Mouse (Mus musculus) forebrain, embryonic 10.5 days (tissue): Measurements from ENCODE around the gene Klra2. TPM values are rescaled to one million over a fixed set of nuclear protein-coding genes. Genes with fewer than 3 reads are reported as not detected.

Experiments
- DNase-seq: peaks from one replicate; pipeline ENCODE4 v3.0.0-alpha.2; 2017; ENCODE audit warnings: low spot score; ENCODE audit errors: extremely low spot score
- H3K27ac ChIP-seq: fragments of 300-500 bp; sonication (generic); 2 replicates; pipeline ENCODE4 v1.5.1; 2016; ENCODE audit warnings: mild to moderate bottlenecking
- H3K27me3 ChIP-seq: fragments of 300-500 bp; sonication (generic); 2 replicates; pipeline ENCODE4 v1.6.1; 2016; ENCODE audit warnings: mild to moderate bottlenecking; ENCODE audit not compliant: poor library complexity, severe bottlenecking
- H3K36me3 ChIP-seq: fragments of 300-500 bp; sonication (generic); replicated peaks from 2 replicates; pipeline ENCODE4 v1.6.1; 2016; ENCODE audit warnings: mild to moderate bottlenecking, moderate library complexity
- H3K4me1 ChIP-seq: fragments of 300-500 bp; sonication (generic); 2 replicates; pipeline ENCODE4 v1.6.1; 2016
- H3K4me3 ChIP-seq: fragments of 300-500 bp; sonication (generic); 2 replicates; pipeline ENCODE4 v1.5.1; 2016; ENCODE audit warnings: mild to moderate bottlenecking, moderate library complexity
- H3K9me3 ChIP-seq: fragments of 300-500 bp; sonication (generic); 2 replicates; pipeline ENCODE4 v1.6.1; 2016; ENCODE audit warnings: mild to moderate bottlenecking, moderate library complexity
- WGBS: fragments of 180-500 bp; shearing (Covaris S2); methylation state at CpG from one replicate; pipeline ENCODE4 v1.1.7; 2016; 5-methylcytosine and 5-hydroxymethylcytosine counted together
- polyA plus RNA-seq: library from polyadenylated mRNA; unstranded; fragments of >200 nt; fragmentation: Nextera tagmentation; extraction: Ambion mirVana; gene quantifications from 2 replicates; pipeline ENCODE4 v1.2.1, GENCODE M21; 2016

The Klra2 gene
- polyA plus RNA-seq, 1 experiment from 2014 or later = not detected

DNA sequence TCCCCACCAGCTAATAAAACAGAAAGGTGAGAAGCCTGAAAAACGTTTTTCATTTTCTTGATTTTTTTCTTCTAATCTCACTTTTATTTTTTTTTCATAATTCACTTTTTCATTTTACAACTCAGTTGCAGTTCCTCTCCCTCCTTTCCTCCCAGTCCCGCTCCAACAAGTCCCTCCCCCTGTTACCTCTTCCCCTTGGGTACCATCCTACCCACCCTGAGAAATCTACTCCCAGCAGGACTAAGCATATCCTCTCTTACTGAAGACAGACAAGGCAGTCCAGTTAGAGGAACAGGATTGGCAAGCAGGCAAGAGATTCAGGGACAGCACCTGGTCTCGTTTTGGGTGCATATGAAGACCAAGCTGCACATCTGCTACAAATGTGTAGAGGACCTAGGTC lies 15.6 kb upstream of the Klra2 start:
- Histone ChIP-seq H3K4me1 (no peaks in the 10 kb centered on the region), H3K27ac (no peak overlapping the region), H3K27me3 (no peaks in the 10 kb centered on the region), H3K36me3 (no peaks in the 10 kb centered on the region), H3K9me3 (peaks cover 23% of the 10 kb centered on the region), H3K4me3 (no peak overlapping the region)
- DNase-seq = no peak
- 66% methylated on average over 3 of the region's 3 CpGs for WGBS

DNA sequence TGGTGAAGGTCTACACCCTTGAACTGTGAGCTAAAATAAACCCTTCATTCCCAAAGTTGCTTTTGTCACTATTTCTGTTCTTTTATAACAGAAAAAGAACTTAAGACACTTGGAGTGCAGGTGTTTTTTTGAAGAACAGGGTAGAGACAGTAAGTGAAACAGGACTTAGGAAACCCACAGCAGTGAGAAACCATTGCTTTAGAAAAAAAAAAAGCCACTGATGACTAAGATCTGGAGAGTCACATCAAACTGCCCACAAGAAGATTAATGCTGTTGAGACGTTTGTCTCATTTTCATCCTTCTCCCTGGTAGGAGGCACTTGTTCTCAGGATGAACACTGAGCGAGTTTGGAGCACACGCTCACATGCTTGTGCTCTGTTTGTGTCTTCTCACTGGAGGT lies 14.8 kb upstream of the Klra2 start:
- DNase-seq = no peak
- Histone ChIP-seq H3K27me3 (no peaks in the 10 kb centered on the region), H3K36me3 (no peaks in the 10 kb centered on the region), H3K4me1 (no peaks in the 10 kb centered on the region), H3K27ac (no peak overlapping the region), H3K4me3 (no peak overlapping the region), H3K9me3 (peaks cover 23% of the 10 kb centered on the region)
- 82% methylated on average over 3 of the region's 3 CpGs for WGBS

DNA sequence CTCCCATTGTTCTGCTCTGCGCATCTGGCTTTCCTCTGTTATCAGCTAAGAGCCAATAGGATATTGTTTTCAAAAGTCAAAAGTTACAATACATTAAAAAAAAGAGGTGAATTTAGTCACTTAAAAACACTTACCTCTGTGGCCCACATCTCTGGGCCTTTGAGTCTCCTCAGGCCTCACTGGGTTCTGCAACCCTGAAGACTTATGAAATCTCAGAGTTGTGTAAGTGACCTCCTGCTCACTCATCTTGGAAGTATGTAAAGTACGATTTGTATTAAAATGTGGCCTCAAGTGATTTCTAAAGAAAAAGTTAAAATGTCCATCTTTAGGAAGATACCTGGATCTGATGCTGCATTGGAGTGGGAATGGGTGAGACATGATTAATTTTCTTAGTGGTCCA lies 2.1 kb downstream of the Klra2 start:
- Histone ChIP-seq H3K36me3 (no peaks in the 10 kb centered on the region), H3K27ac (no peak overlapping the region), H3K4me3 (no peak overlapping the region), H3K27me3 (no peaks in the 10 kb centered on the region), H3K4me1 (no peaks in the 10 kb centered on the region), H3K9me3 (peaks cover 4% of the 10 kb centered on the region; the same call in 1 of the 2 replicates)
- no peak for DNase-seq
- WGBS = 83% methylated on average over 2 of the region's 2 CpGs

Other genes starting within 250 kb of the Klra2 start
- 58.6 and 59.9 TPM in 2 replicates for gene Magohb, start 45.9 kb upstream of the Klra2 start, polyA plus RNA-seq
- 0.43 and 0.62 TPM in 2 replicates for gene Styk1, start 106.2 kb upstream of the Klra2 start, polyA plus RNA-seq
- 41.6 and 42.5 TPM in 2 replicates for gene Ybx3, start 141.1 kb upstream of the Klra2 start, polyA plus RNA-seq
- not detected in 2 replicates for gene 5430401F13Rik, start 239.0 kb upstream of the Klra2 start, polyA plus RNA-seq
- gene Gm6619, start 239.0 kb upstream of the Klra2 start, polyA plus RNA-seq = not detected in 2 replicates